Comparison of ENCODE assay signal across 8 mouse cellular contexts in the genomic region with DNA sequence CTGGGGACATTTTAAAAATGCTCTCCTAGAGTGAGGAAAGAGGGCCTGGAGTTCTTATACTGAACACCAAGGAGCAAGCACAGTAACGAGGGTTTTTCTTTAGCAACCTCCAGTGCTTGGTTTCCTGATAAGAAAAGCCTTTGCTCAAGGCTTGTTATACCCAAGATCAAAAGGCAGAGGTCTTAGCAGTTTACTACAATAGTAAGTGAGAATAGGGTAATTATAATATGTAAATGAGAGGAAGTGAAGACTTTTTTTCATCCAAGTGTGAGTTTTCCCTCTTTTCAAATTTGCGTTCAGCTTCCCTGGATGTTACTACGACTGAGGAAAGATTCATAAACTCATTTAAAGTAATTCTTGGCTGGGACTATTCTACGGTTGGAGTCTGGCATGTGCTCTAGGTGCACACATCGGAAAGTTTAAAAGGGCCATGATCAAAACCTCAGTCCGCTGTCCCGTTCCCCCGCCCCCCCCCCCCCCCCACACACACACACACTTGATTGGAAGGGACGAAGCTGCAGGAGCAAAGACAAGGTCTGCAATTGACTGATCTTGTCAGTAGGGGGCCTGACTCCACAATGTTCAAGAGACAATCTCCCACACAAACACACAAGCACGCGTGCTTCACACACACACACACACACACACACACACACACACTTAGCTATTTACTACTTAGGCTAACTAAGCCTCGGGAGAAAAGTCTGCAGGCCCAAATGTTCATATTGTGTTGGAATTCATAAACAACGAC. TPM values are rescaled to one million over a fixed set of nuclear protein-coding genes. Genes with fewer than 3 reads are reported as not detected.
DNase-seq lines count a peak whose midpoint lies in the region; ATAC-seq and TF ChIP-seq lines count a peak whose summit lies in the region.

No protein-coding gene starts in this region.

- TF ChIP-seq CTCF in MEL (IDR thresholded peaks at IDR 0.05 in 2 of 3, conservative IDR thresholded peaks at IDR 0.05 in 1 of 3; ENCODE audit: control insufficient read depth in 1 of 3, insufficient read depth in 1 of 3, low read depth in 2 of 3, low read length in 3 of 3, poor library complexity in 1 of 3, severe bottlenecking in 1 of 3): peak; percentile 4 to 58 (median 40); a peak in 4 of 6 replicates
- peak; percentile 62; the same call in 1 of the 2 replicates for TF ChIP-seq CTCF in brain, embryonic 14.5 days (IDR thresholded peaks at IDR 0.05; ENCODE audit: borderline replicate concordance, extremely low read depth, insufficient read depth, insufficient read length)
- TF ChIP-seq CTCF in kidney, postnatal 0 days (IDR thresholded peaks at IDR 0.05; ENCODE audit: low read depth): peak; percentile 66

- H3K27me3 ChIP-seq in MEL (ENCODE audit: control insufficient read depth in 1 of 2, insufficient read depth in 2 of 2, low read length in 2 of 2): no peaks in the 10 kb centered on the region
- H3K27me3 ChIP-seq in erythroblast, embryonic 14.5 days (ENCODE audit: control insufficient read depth): peaks cover 42% of the 10 kb centered on the region
- peaks cover 18% of the 10 kb centered on the region for H3K27me3 ChIP-seq in heart, embryonic 14.5 days (ENCODE audit: control insufficient read depth, insufficient read depth, low read length)
- peaks cover 12% of the 10 kb centered on the region for H3K27me3 ChIP-seq in kidney, postnatal 0 days (ENCODE audit: insufficient read depth, low read length)
- peaks cover 34% of the 10 kb centered on the region for H3K27me3 ChIP-seq in liver, embryonic 13.5 days

- peak overlapping the region; percentile 99 for H3K4me2 ChIP-seq in heart, embryonic 14.5 days (ENCODE audit: low read length)
- H3K4me2 ChIP-seq in kidney, postnatal 0 days (ENCODE audit: low read length): peak overlapping the region; percentile 99
- peak overlapping the region; percentile 98 for H3K4me2 ChIP-seq in liver, embryonic 13.5 days

- no peaks in the 10 kb centered on the region for H3K9me3 ChIP-seq in MEL (replicated peaks; ENCODE audit: insufficient read depth, low read length)
- peaks cover under 1% of the 10 kb centered on the region for H3K9me3 ChIP-seq in erythroblast, embryonic 14.5 days (ENCODE audit: control insufficient read depth, low read length)
- peaks cover 1% of the 10 kb centered on the region for H3K9me3 ChIP-seq in heart, embryonic 14.5 days (ENCODE audit: control insufficient read depth, low read length)
- no peaks in the 10 kb centered on the region for H3K9me3 ChIP-seq in kidney, postnatal 0 days (replicated peaks; ENCODE audit: low read length)
- no peaks in the 10 kb centered on the region for H3K9me3 ChIP-seq in liver, embryonic 13.5 days (replicated peaks)

- 0 out of 2 replicates have a peak, but pooled peaks have one; percentile 28 for ATAC-seq in heart, embryonic 14.5 days (ENCODE audit: insufficient number of reproducible peaks, insufficient read depth, low FRiP score, low read depth)
- peak; percentile 23; the same call in 1 of the 2 replicates for ATAC-seq in kidney, postnatal 0 days (replicated peaks; ENCODE audit: low FRiP score, low read depth)
- peak; percentile 39; the same call in 1 of the 2 replicates for ATAC-seq in liver, embryonic 13.5 days (ENCODE audit: low read depth)

- DNase-seq in MEL (ENCODE audit: low read depth, low spot score): peak; percentile 92
- DNase-seq in brain, embryonic 14.5 days (ENCODE audit: low read depth): peak; percentile 88
- peak; percentile 91 for DNase-seq in kidney, postnatal 0 days (ENCODE audit: low spot score)
- peak; percentile 49 for DNase-seq in liver, embryonic 13.5 days
- peak; percentile 68 for DNase-seq in naive thymus-derived CD4-positive, alpha-beta T cell, adult 2 months (ENCODE audit: low read depth)
- DNase-seq in thymus, postnatal 4 days: peak; percentile 59

- H3K36me3 ChIP-seq in MEL (ENCODE audit: control insufficient read depth in 1 of 2, insufficient read depth in 2 of 2, low read length in 2 of 2): peaks cover 0 to 10% of the 10 kb centered on the region in 2 experiments; a peak in 2 of 4 replicates
- H3K36me3 ChIP-seq in erythroblast, embryonic 14.5 days (ENCODE audit: control insufficient read depth): no peaks in the 10 kb centered on the region
- H3K36me3 ChIP-seq in heart, embryonic 14.5 days (ENCODE audit: control insufficient read depth, insufficient read depth, low read length): no peaks in the 10 kb centered on the region
- H3K36me3 ChIP-seq in kidney, postnatal 0 days (ENCODE audit: insufficient read depth, low read length): no peaks in the 10 kb centered on the region
- H3K36me3 ChIP-seq in liver, embryonic 13.5 days: no peaks in the 10 kb centered on the region

- H3K27ac ChIP-seq in MEL (ENCODE audit: control insufficient read depth, low read depth, low read length): peak overlapping the region; percentile 95
- peak overlapping the region; percentile 95 to 97 for H3K27ac ChIP-seq in heart, embryonic 14.5 days (replicated peaks in 1 of 2; ENCODE audit: control insufficient read depth in 1 of 2, insufficient read depth in 1 of 2, low read depth in 2 of 2, low read length in 2 of 2)
- H3K27ac ChIP-seq in kidney, postnatal 0 days: peak overlapping the region; percentile 83
- H3K27ac ChIP-seq in liver, embryonic 13.5 days: peak overlapping the region; percentile 37

- H3K4me1 ChIP-seq in MEL (ENCODE audit: control insufficient read depth in 1 of 2, insufficient read depth in 2 of 2, low read length in 2 of 2): peaks cover 3 to 11% of the 10 kb centered on the region in 2 experiments; a peak in 3 of 4 replicates
- H3K4me1 ChIP-seq in erythroblast, embryonic 14.5 days (ENCODE audit: control insufficient read depth): peaks cover 37% of the 10 kb centered on the region
- peaks cover 0 to 4% of the 10 kb centered on the region in 2 experiments; a peak in 1 of 4 replicates for H3K4me1 ChIP-seq in heart, embryonic 14.5 days (ENCODE audit: control insufficient read depth in 2 of 2, insufficient read depth in 2 of 2, low read length in 2 of 2)
- 0 out of 2 replicates have a peak, but pooled peaks cover 3% of the 10 kb centered on the region for H3K4me1 ChIP-seq in kidney, postnatal 0 days (replicated peaks; ENCODE audit: insufficient read depth, low read length)
- H3K4me1 ChIP-seq in liver, embryonic 13.5 days (replicated peaks): peaks cover 37% of the 10 kb centered on the region

- H3K79me2 ChIP-seq in MEL (ENCODE audit: control insufficient read depth, insufficient read depth, low read length, poor library complexity): no peaks in the 10 kb centered on the region; the same call in 1 of the 2 replicates

- no peak for TF ChIP-seq POLR2A in MEL (IDR thresholded peaks at IDR 0.05; ENCODE audit: control insufficient read depth in 1 of 2, insufficient read depth in 1 of 2, low read depth in 1 of 2, low read length in 2 of 2, poor library complexity in 1 of 2)
- no peak for TF ChIP-seq POLR2A in brain, embryonic 14.5 days (IDR thresholded peaks at IDR 0.05; ENCODE audit: borderline replicate concordance, extremely low read depth, insufficient read depth, insufficient read length, poor library complexity, severe bottlenecking)

- peak overlapping the region; percentile 78 for H3K9ac ChIP-seq in MEL (ENCODE audit: control insufficient read depth, low read depth, low read length, poor library complexity, severe bottlenecking)
- peak overlapping the region; percentile 72 for H3K9ac ChIP-seq in heart, embryonic 14.5 days (ENCODE audit: low read length)
- peak overlapping the region; percentile 38 for H3K9ac ChIP-seq in kidney, postnatal 0 days (ENCODE audit: low read depth, low read length)
- H3K9ac ChIP-seq in liver, embryonic 13.5 days: peak overlapping the region; percentile 69

- TF ChIP-seq EP300 in MEL (IDR thresholded peaks at IDR 0.05; ENCODE audit: low read depth in 1 of 2, low read length in 2 of 2): 0 out of 4 replicates have a peak, but pooled peaks of 1 of the 2 experiments have one; percentile 4

- TF ChIP-seq RAD21 in MEL (IDR thresholded peaks at IDR 0.05; ENCODE audit: low read depth, low read length): peak; percentile 39

- 3% methylated on average over 12 of the region's 13 CpGs for WGBS in heart, embryonic 14.5 days
- WGBS in kidney, postnatal 0 days: 4% methylated on average over 10 of the region's 13 CpGs
- 2% methylated on average over 13 of the region's 13 CpGs for WGBS in liver, embryonic 13.5 days (ENCODE audit: insufficient replicate concordance)

- peak overlapping the region; percentile 71 to 79 for H3K4me3 ChIP-seq in MEL (ENCODE audit: control insufficient read depth in 1 of 2, insufficient read depth in 1 of 2, low read depth in 2 of 2, low read length in 2 of 2)
- H3K4me3 ChIP-seq in erythroblast, embryonic 14.5 days (replicated peaks): peak overlapping the region; percentile 76
- H3K4me3 ChIP-seq in heart, embryonic 14.5 days (ENCODE audit: control insufficient read depth in 1 of 2, insufficient read depth in 1 of 2, low read depth in 1 of 2, low read length in 2 of 2): peak overlapping the region; percentile 71 to 82; a peak in 3 of 4 replicates
- peak overlapping the region; percentile 69 for H3K4me3 ChIP-seq in kidney, postnatal 0 days (replicated peaks; ENCODE audit: low read depth, low read length)
- peak overlapping the region; percentile 74 for H3K4me3 ChIP-seq in liver, embryonic 13.5 days (replicated peaks)

TF ChIP-seq in MEL, 35 proteins besides CTCF, POLR2A, EP300 and RAD21 (continues in another document):
- TF ChIP-seq GABPA (IDR thresholded peaks at IDR 0.05; ENCODE audit: low read depth, low read length): no peak
- no peak for TF ChIP-seq USF1 (IDR thresholded peaks at IDR 0.05; ENCODE audit: low read depth, low read length)
- TF ChIP-seq SIN3A (IDR thresholded peaks at IDR 0.05; ENCODE audit: low read length): no peak; the same call in 1 of the 2 replicates
- TF ChIP-seq GATA1 (IDR thresholded peaks at IDR 0.05; ENCODE audit: low read depth, low read length): peak; percentile 31; the same call in 1 of the 2 replicates
- peak; percentile 29 for TF ChIP-seq SMC3 (IDR thresholded peaks at IDR 0.05; ENCODE audit: low read depth, low read length)
- TF ChIP-seq JUND (IDR thresholded peaks at IDR 0.05; ENCODE audit: low read depth, low read length): no peak
- no peak for TF ChIP-seq MYB (IDR thresholded peaks at IDR 0.05; ENCODE audit: low read depth, low read length)
- TF ChIP-seq CHD2 (IDR thresholded peaks at IDR 0.05; ENCODE audit: low read length): no peak
- no peak for TF ChIP-seq NELFE (IDR thresholded peaks at IDR 0.05; ENCODE audit: low read depth, low read length)

RNA-seq across cellular contexts. Expression of a gene that starts 6.4 kb away (rescaled TPM):
- 0.36 and 2.0 TPM in 2 replicates for total RNA-seq in MEL (2012; rRNA removed)
- 1 to 10 TPM in 1 of 2 experiments, not detected in 1; 2.0 TPM for polyA plus RNA-seq in MEL (2012; ENCODE audit: insufficient read depth in 1 of 2, insufficient read length in 2 of 2, low read depth in 1 of 2, low replicate concordance in 2 of 2, missing spikeins in 1 of 2)
- polyA plus RNA-seq in brain, embryonic 14.5 days (2012; rRNA removed): 8.7 and 19.7 TPM in 2 replicates
- 0.03 and 0.05 TPM in 2 replicates for polyA plus RNA-seq in erythroblast, embryonic 14.5 days (2012)
- 1.9 and 2.4 TPM in 2 replicates for polyA plus RNA-seq in heart, embryonic 14.5 days (2014; fragmentation: Nextera tagmentation; extraction: Ambion mirVana)
- 1.9 and 2.0 TPM in 2 replicates for polyA plus RNA-seq in kidney, postnatal 0 days (2015; fragmentation: Nextera tagmentation; extraction: Ambion mirVana)
- polyA plus RNA-seq in liver, embryonic 13.5 days (2015; fragmentation: Nextera tagmentation; extraction: Ambion mirVana): 0.29 and 0.49 TPM in 2 replicates

Comparison
In these comparisons a context has a peak if more than half of its experiments do, and no peak if none do; other contexts are left out.
1. Peak in every context shown above with its lines: DNase-seq, ATAC-seq, H3K4me3 ChIP-seq and H3K27ac ChIP-seq.
2. H3K27ac ChIP-seq: peak in every context shown above with its lines; median percentile 96 in heart, embryonic 14.5 days; 95 in MEL; 83 in kidney, postnatal 0 days; 37 in liver, embryonic 13.5 days.